Mouse (Mus musculus) limb, embryonic 13.5 days (tissue): ENCODE measurements around the gene Cenpm. TPM values are rescaled to one million over a fixed set of nuclear protein-coding genes. Genes with fewer than 3 reads are reported as not detected.

ENCODE experiments used
- ATAC-seq: fragments of 200-750 bp; cut with Nextera tagmentation; 2 replicates; pipeline ENCODE4 v1.8.0; 2017; ENCODE audit warnings: low read depth, moderate number of reproducible peaks, moderate TSS enrichment; ENCODE audit not compliant: low FRiP score
- H3K27ac ChIP-seq: fragments of 300-500 bp; sonication (generic); 2 replicates; pipeline ENCODE4 v1.5.1; 2015; ENCODE audit warnings: inconsistent platforms, mild to moderate bottlenecking, moderate library complexity
- H3K27me3 ChIP-seq: fragments of 300-500 bp; sonication (generic); 2 replicates; pipeline ENCODE4 v1.6.1; 2015; ENCODE audit warnings: mild to moderate bottlenecking, inconsistent platforms
- H3K36me3 ChIP-seq: fragments of 300-500 bp; sonication (generic); 2 replicates; pipeline ENCODE4 v1.6.1; 2015; ENCODE audit warnings: inconsistent platforms, mild to moderate bottlenecking, moderate library complexity
- H3K4me1 ChIP-seq: fragments of 300-500 bp; sonication (generic); 2 replicates; pipeline ENCODE4 v1.6.1; 2015; ENCODE audit warnings: inconsistent platforms
- H3K4me2 ChIP-seq: fragments of 300-500 bp; sonication (generic); replicated peaks from 2 replicates; pipeline ENCODE4 v1.6.1; 2015; ENCODE audit warnings: inconsistent platforms, mild to moderate bottlenecking, moderate library complexity
- H3K4me3 ChIP-seq: fragments of 300-500 bp; sonication (generic); 2 replicates; pipeline ENCODE4 v1.5.1; 2015; ENCODE audit warnings: moderate library complexity, mild to moderate bottlenecking, inconsistent platforms
- H3K9ac ChIP-seq: fragments of 300-500 bp; sonication (generic); 2 replicates; pipeline ENCODE4 v1.6.1; 2015; ENCODE audit warnings: mild to moderate bottlenecking, inconsistent platforms
- H3K9me3 ChIP-seq: fragments of 300-500 bp; sonication (generic); 2 replicates; pipeline ENCODE4 v1.6.1; 2016; ENCODE audit warnings: inconsistent platforms
- WGBS: fragments of 180-500 bp; shearing (Covaris S2); methylation state at CpG from one replicate; pipeline ENCODE4 v1.1.7; 2015; 5-methylcytosine and 5-hydroxymethylcytosine counted together
- polyA plus RNA-seq: library from polyadenylated mRNA; unstranded; fragments of >200 nt; fragmentation: Nextera tagmentation; extraction: Ambion mirVana; gene quantifications from 2 replicates; pipeline ENCODE4 v1.2.1, GENCODE M21; 2015

Cenpm gene
- 62.5 and 62.6 TPM in 2 replicates for polyA plus RNA-seq

DNA sequence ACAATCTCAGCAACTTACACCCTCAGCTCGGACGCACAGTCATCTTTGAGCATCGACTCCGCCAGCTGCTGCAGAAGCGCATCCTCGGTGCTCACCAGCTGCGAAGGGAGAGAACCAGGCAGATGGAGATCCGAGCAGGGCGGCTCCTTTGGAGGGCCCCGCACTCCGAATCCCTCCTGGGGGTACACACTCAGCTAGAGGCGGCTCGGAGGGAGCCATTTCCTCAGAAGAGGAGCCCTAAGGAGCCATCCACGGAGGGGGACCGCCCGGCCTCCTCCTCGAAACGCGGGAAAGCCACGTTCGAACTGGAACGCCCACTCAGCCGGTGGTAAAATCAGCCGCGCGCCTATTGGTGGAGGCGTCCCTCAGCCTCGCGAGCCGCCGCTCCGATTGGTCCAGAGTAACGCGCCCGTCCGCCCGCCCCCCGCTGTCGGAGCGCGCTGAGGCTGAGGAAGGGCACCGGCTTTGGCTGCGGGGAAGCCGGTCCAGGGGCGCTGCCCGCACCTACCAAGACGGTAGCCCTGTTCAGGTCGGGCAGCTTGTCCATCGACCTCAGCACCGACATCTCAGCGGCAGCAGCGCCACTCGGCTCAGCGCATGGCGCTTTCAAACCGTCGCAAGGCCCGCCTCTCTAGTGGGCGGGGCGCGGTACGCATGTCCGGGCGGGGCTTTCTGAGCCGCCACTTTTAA, at the start of gene Cenpm:
Cenpm (minus strand) TSS at position 634 of the 690 bp plus-strand sequence.
- Histone ChIP-seq H3K4me1 (peaks cover 8% of the 10 kb centered on the region), H3K9ac (peak within 1 kb of the TSS; percentile 73), H3K27me3 (no peaks in the 10 kb centered on the region), H3K4me3 (peak within 1 kb of the TSS; percentile 72), H3K27ac (peak within 1 kb of the TSS; percentile 79), H3K36me3 (peaks cover 1% of the 10 kb centered on the region; the same call in 1 of the 2 replicates), H3K9me3 (no peaks in the 10 kb centered on the region), H3K4me2 (peak within 1 kb of the TSS; percentile 91)
- ATAC-seq, result peak; percentile 97
- under 1% methylated on average over 65 of the region's 65 CpGs for WGBS

DNA sequence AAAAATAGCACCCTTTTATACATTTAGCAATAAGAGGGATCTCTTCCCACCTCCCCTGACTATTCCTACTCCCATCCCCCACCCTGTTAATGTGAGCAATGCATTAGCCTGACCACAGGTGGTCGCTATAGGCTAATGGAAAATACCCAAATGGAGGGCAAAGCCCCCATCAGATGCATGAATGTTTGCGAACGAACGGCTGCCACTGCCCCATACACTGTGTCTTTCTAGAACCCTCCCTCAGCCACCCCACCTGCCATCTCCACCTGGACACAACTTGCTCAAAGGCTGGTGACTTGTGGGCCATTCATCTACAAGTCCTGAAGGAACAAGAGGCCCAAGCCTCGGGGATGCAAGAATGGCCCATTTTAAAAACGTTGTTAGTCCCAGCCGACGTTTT, 49.5 kb upstream of the Cenpm start:
- ATAC-seq, result no peak; the same call in 1 of the 2 replicates
- 0 out of 2 replicates have a peak, but pooled peaks cover 7% of the 10 kb centered on the region for H3K9me3 ChIP-seq
- whole genome bisulfite sequencing, result 47% methylated on average over 8 of the region's 8 CpGs

DNA sequence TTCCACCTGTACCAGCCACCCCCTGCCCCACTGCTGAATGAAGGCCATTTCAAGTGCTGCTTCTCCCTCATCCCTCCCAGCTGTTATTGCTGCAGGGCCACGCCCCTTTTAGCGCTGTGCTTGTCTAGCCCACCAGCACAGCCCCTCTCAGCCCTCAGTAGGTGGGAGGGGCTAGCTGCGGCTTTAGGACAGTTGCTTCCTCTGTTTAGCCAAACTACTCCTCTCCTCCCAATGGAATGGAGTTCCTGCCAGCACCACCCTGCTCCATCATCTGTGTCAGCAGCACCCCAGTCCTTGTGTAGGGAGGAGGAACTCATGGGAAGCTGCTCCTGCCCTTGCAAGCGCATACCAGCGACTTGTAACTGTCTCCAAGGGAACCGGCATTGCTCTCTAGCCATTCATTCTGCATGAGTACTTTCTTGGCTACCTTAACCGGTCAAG, 48.7 kb upstream of the Cenpm start:
- Histone ChIP-seq H3K9me3 (no peaks in the 10 kb centered on the region), H3K27me3 (no peaks in the 10 kb centered on the region), H3K4me3 (peak overlapping the region; percentile 8; the same call in 1 of the 2 replicates), H3K4me1 (peaks cover 17% of the 10 kb centered on the region), H3K4me2 (peak overlapping the region; percentile 49), H3K27ac (no peak overlapping the region), H3K9ac (no peak overlapping the region), H3K36me3 (peaks cover 27% of the 10 kb centered on the region)
- ATAC-seq, result peak; percentile 64; the same call in 1 of the 2 replicates
- 16% methylated on average over 7 of the region's 7 CpGs for WGBS

More for the DNA sequence above, 49.5 kb upstream of the Cenpm start:
- no peak overlapping the region for H3K27ac ChIP-seq
- no peak overlapping the region for H3K4me2 ChIP-seq
- H3K27me3 ChIP-seq, result peaks cover 5% of the 10 kb centered on the region; the same call in 1 of the 2 replicates
- H3K4me1 ChIP-seq, result peaks cover 17% of the 10 kb centered on the region
- H3K9ac ChIP-seq, result no peak overlapping the region
- peaks cover 20% of the 10 kb centered on the region for H3K36me3 ChIP-seq
- no peak overlapping the region for H3K4me3 ChIP-seq

DNA sequence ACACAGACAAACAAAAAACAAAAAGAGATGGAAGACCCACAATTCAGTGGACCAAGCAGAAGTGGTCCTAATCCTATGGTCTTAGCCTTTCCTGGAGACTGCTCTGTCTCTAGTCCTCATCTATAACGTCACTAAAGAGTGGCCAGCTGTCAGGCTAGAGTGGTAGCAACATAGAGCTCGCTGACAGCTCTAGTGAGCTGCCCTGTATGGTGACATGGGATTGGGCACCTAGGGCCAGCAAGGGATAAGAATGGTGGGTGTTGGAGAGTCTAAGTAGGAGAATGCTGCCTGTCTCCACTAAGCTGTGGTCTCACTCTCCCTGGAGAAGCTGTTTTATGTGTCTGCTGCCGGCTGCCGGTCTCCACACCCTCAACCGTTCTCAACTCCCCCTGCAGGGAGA, 48.3 kb upstream of the Cenpm start:
- Histone ChIP-seq H3K36me3 (peaks cover 32% of the 10 kb centered on the region), H3K4me1 (peaks cover 17% of the 10 kb centered on the region), H3K4me3 (no peak overlapping the region; the same call in 1 of the 2 replicates), H3K9ac (no peak overlapping the region), H3K27me3 (no peaks in the 10 kb centered on the region), H3K4me2 (peak overlapping the region; percentile 49), H3K9me3 (no peaks in the 10 kb centered on the region), H3K27ac (no peak overlapping the region)
- 22% methylated on average over 5 of the region's 5 CpGs for WGBS
- no peak for ATAC-seq

DNA sequence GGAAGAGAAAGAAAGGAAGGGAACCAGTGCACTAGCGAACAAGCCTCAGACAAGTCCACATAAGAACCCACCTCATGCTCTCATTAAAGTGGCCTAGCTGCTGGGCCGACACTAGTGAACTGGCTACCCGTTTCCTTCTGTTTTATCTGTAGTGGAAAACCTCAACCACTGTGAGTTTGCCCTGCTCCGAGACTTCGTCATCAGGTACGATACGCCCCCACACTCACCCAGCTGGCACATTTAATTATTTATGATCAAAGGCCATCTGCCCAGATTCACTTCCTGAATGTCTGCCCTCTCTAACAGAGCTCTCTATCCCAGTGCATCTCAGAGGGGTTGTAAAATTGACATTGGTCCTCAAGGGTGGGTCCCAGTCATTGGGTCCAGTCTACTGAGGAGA, 45.7 kb upstream of the Cenpm start:
- no peaks in the 10 kb centered on the region for H3K9me3 ChIP-seq
- H3K27me3 ChIP-seq, result no peaks in the 10 kb centered on the region
- H3K9ac ChIP-seq, result no peak overlapping the region
- ATAC-seq, result no peak
- peaks cover 17% of the 10 kb centered on the region for H3K4me1 ChIP-seq
- no peak overlapping the region for H3K4me2 ChIP-seq
- no peak overlapping the region for H3K4me3 ChIP-seq
- H3K36me3 ChIP-seq, result peaks cover 54% of the 10 kb centered on the region
- H3K27ac ChIP-seq, result no peak overlapping the region
- WGBS, result 87% methylated on average over 7 of the region's 7 CpGs

DNA sequence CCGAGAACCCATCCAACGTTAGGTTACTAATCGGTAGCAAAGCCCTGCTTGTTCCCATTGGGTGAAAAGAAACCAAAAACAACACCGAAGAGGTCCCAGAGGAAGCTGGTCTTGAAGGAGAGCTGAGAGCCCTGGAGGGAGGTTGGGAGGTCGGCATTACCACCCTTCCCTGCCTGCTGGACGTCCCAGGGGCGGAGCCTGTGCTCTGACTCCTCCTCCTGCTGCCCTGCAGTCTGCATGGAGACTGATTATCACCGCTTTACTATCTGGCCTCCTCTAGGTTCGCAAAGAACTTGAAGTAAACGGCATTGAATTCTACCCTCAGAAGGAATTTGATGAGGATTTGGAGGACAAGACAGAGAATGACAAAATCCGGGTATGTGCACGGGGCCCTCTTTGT, 41.6 kb upstream of the Cenpm start:
- H3K27ac ChIP-seq, result no peak overlapping the region
- peaks cover 80% of the 10 kb centered on the region for H3K36me3 ChIP-seq
- H3K27me3 ChIP-seq, result no peaks in the 10 kb centered on the region
- no peak overlapping the region for H3K9ac ChIP-seq
- no peak overlapping the region for H3K4me2 ChIP-seq
- no peaks in the 10 kb centered on the region for H3K4me1 ChIP-seq
- H3K9me3 ChIP-seq, result no peaks in the 10 kb centered on the region
- WGBS, result 60% methylated on average over 12 of the region's 12 CpGs
- H3K4me3 ChIP-seq, result no peak overlapping the region
- no peak for ATAC-seq

DNA sequence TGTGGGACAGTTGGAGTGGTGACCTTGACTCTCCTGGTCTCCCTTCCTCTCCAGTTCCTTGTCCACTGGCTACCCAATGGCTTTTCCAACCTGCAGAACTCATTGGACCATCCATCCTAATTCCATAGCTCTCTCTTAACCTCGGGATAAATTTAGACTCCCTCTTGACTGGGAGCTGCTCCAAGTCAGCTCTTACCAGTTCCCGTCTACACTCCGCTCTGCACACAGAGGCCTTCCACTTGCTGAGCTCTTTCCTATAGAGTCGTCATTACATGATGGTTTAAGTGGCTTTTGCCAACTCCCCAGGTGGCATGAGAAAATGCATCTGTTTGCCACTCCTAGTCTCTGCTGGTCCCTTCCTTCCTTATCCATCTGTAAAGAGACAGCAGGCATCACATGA, 36.1 kb upstream of the Cenpm start:
- H3K27ac ChIP-seq, result no peak overlapping the region
- H3K4me2 ChIP-seq, result no peak overlapping the region
- H3K9ac ChIP-seq, result no peak overlapping the region
- no peak overlapping the region for H3K4me3 ChIP-seq
- H3K36me3 ChIP-seq, result peaks cover 57% of the 10 kb centered on the region
- no peaks in the 10 kb centered on the region for H3K27me3 ChIP-seq
- no peak for ATAC-seq
- H3K4me1 ChIP-seq, result peaks cover 10% of the 10 kb centered on the region
- H3K9me3 ChIP-seq, result no peaks in the 10 kb centered on the region
- WGBS, result 75% methylated on average over 4 of the region's 4 CpGs

DNA sequence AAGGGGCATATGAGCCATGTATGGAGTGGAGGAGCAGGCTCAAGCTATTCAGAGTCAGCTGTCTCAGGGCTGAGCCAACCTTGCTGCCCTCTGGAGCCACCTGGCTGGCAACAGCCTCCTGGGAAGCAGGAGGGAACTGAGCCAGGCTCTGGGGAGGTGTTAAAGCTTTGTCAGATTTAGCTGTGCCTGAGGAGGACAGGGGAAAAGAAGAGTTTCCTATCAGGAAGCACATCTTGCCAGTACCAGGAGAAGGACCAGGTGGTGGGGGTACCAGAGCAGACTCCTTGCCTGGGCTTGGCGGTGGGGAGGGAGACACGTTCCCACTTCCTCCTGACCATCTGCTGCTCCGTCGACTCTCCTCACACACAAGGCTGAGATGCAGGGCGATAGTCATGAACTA, 33.0 kb upstream of the Cenpm start:
- no peak overlapping the region for H3K27ac ChIP-seq
- H3K27me3 ChIP-seq, result peaks cover 25% of the 10 kb centered on the region
- no peak for ATAC-seq
- no peaks in the 10 kb centered on the region for H3K9me3 ChIP-seq
- H3K4me1 ChIP-seq, result peaks cover 19% of the 10 kb centered on the region
- H3K4me3 ChIP-seq, result no peak overlapping the region
- H3K36me3 ChIP-seq, result peaks cover 28% of the 10 kb centered on the region
- H3K9ac ChIP-seq, result no peak overlapping the region
- WGBS, result 76% methylated on average over 5 of the region's 5 CpGs
- H3K4me2 ChIP-seq, result no peak overlapping the region

DNA sequence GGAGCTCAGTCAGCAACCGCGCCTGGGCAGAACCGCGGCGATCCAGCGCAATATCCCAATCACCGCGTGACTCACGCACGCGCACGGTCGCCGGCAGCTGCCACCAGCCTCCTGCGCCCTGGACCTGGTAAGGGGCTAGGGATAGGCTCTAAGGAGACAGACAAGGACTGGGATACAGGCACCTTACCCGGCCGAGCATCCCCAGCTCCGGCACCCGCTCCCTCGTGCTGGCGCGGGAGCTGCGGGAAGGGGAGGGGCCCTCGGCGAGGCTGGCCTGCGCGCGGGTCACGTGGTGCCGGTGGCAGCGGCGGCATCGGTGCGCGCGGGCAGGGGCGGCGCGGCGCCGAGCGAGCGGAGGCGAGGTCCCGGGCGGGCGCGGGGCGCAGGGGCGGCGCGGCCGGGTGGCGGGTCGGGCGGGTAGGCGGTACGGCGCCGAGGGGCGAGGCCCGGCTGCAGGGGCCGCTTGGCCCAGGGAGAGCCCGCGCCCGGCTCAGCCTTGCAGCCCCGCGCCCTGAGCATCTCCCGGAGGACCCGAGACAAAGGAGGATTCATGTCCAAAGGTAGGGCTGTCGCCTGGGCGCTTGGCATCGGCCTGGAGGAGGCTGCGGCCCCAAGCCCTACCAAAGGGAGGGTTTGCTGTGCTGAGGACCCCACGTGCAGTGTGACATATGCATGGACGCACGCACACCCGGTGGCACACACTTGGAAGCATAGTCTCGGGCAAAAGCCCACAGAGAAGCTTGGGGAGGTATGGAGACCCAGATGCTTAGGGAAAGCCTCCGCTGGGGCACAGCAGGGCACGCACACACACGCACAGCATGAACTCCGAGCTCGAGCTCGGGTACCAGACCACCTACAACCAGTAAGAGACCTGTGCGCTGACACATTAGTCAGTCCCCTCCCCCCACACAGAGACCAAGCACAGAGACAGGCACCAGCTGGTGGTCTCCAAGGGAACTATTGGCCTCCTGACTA, 30.7 kb upstream of the Cenpm start:
- peak overlapping the region; percentile 66 for H3K4me3 ChIP-seq
- peaks cover 19% of the 10 kb centered on the region for H3K4me1 ChIP-seq
- no peaks in the 10 kb centered on the region for H3K9me3 ChIP-seq
- H3K9ac ChIP-seq, result peak overlapping the region; percentile 81
- peaks cover 39% of the 10 kb centered on the region for H3K27me3 ChIP-seq
- H3K27ac ChIP-seq, result no peak overlapping the region
- under 1% methylated on average over 57 of the region's 86 CpGs for WGBS
- H3K4me2 ChIP-seq, result peak overlapping the region; percentile 95
- peaks cover 14% of the 10 kb centered on the region for H3K36me3 ChIP-seq
- ATAC-seq, result peak; percentile 60

DNA sequence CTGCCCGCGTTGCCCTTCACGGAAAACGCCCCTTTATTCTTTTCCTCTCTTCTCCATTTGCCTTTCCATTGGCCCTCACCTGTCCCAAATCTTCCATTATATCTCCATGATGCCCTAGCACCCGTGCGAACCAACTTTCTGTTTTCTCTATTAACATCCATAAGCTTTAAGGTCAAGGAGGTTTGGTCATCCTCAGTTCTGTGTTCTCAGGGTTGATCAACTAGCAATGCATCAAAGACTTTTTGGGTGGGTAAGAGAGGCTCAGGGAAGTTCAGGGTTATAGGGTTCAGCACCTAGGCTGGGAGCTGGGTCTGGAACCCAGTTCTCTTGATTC, 30.0 kb upstream of the Cenpm start, which contains the start of gene Sept3:
Sept3 (plus strand) TSS at position 301 of the 334 bp plus-strand sequence.
- Histone ChIP-seq H3K27ac (no peak within 1 kb of the TSS), H3K36me3 (peaks cover 8% of the 10 kb centered on the region), H3K9ac (peak within 1 kb of the TSS; percentile 81), H3K27me3 (peaks cover 39% of the 10 kb centered on the region), H3K4me2 (peak within 1 kb of the TSS; percentile 95), H3K9me3 (no peaks in the 10 kb centered on the region), H3K4me3 (peak within 1 kb of the TSS; percentile 66), H3K4me1 (peaks cover 19% of the 10 kb centered on the region)
- ATAC-seq, result no peak
- 35% methylated on average over 6 of the region's 6 CpGs for WGBS

DNA sequence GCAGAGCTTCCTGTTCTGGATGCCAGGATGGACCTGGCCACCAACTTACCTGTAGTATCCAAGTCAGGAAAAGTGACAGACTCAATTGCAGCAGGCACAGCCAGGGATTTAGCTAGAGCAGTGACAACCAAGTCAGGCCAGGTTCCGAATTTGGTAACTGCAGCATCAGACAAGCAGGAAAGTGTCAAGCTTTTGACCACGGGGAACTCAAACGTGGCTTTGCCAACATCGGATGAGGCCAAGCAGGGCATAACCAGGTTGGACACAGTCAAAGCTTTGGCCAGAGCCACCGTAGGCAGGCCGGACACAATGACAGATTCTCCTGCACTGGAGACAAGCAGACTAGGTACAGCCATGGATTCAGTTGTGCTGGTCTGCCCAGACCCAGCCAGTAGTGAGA, 27.7 kb upstream of the Cenpm start:
- no peak for ATAC-seq
- Histone ChIP-seq H3K4me3 (no peak overlapping the region), H3K36me3 (no peaks in the 10 kb centered on the region), H3K4me1 (peaks cover 19% of the 10 kb centered on the region), H3K27me3 (peaks cover 39% of the 10 kb centered on the region), H3K4me2 (no peak overlapping the region), H3K9ac (no peak overlapping the region), H3K9me3 (no peaks in the 10 kb centered on the region), H3K27ac (no peak overlapping the region)
- WGBS, result 88% methylated on average over 6 of the region's 6 CpGs

DNA sequence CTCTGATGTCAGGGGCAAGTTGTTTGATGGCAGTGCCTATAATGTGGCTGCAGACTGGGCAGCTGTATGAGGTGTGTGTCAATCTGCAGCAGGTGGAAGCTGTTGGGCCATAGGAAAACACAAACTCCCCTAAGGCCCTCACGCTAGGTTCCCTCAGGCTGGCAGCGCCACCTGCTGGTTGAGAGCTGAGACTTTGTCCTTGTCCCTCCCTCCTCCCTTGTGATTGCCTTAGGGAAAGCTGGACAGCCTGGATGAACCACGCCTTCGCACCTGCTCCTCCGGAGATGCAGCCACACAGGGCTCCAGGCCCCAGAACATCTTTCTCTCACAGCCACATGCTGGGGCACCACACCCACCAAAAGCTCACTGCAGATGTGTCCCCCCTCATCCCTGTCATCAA, 26.7 kb upstream of the Cenpm start:
- Histone ChIP-seq H3K27me3 (peaks cover 39% of the 10 kb centered on the region), H3K27ac (no peak overlapping the region), H3K9ac (no peak overlapping the region), H3K4me3 (no peak overlapping the region), H3K4me1 (peaks cover 15% of the 10 kb centered on the region), H3K36me3 (no peaks in the 10 kb centered on the region), H3K4me2 (no peak overlapping the region), H3K9me3 (no peaks in the 10 kb centered on the region)
- WGBS, result 4% methylated on average over 5 of the region's 5 CpGs
- ATAC-seq, result no peak
